Mouse (Mus musculus) hindbrain, embryonic 14.5 days (tissue): ENCODE measurements around the gene Wfikkn2. TPM values are rescaled to one million over a fixed set of nuclear protein-coding genes. Genes with fewer than 3 reads are reported as not detected.
"Not testable (repeated sequence)": the region's sequence is repeated elsewhere in the genome, so short reads cannot be mapped to it uniquely, and the experiment has no call there.

Experiments used
- ATAC-seq: fragments of 200-750 bp; cut with Nextera tagmentation; 2 replicates; pipeline ENCODE4 v1.8.0; 2017; ENCODE audit warnings: moderate number of reproducible peaks, mild to moderate bottlenecking, moderate TSS enrichment, moderate library complexity; ENCODE audit not compliant: low FRiP score
- DNase-seq: peaks from one replicate; pipeline ENCODE4 v3.0.0-alpha.2; 2015; ENCODE audit warnings: low spot score
- H3K27ac ChIP-seq: fragments of 300-500 bp; sonication (generic); 2 replicates; pipeline ENCODE4 v1.5.1; 2014; ENCODE audit warnings: mild to moderate bottlenecking, moderate library complexity
- H3K27me3 ChIP-seq: fragments of 300-500 bp; sonication (generic); 2 replicates; pipeline ENCODE4 v1.6.1; 2014; ENCODE audit warnings: mild to moderate bottlenecking, low read length, mixed read lengths; ENCODE audit not compliant: control insufficient read depth, insufficient read depth
- H3K36me3 ChIP-seq: fragments of 300-500 bp; sonication (generic); replicated peaks from 2 replicates; pipeline ENCODE4 v1.6.1; 2014; ENCODE audit not compliant: control insufficient read depth, insufficient read depth
- H3K4me1 ChIP-seq: fragments of 300-500 bp; sonication (generic); replicated peaks from 2 replicates; pipeline ENCODE4 v1.6.1; 2014; ENCODE audit warnings: antibody characterized with exemption, low read length, mixed read lengths; ENCODE audit not compliant: control insufficient read depth, insufficient read depth
- H3K4me2 ChIP-seq: fragments of 300-500 bp; sonication (generic); replicated peaks from 2 replicates; pipeline ENCODE4 v1.6.1; 2014; ENCODE audit warnings: mild to moderate bottlenecking, moderate library complexity
- H3K4me3 ChIP-seq: fragments of 300-500 bp; sonication (generic); replicated peaks from 2 replicates; pipeline ENCODE4 v1.5.1; 2014; ENCODE audit warnings: mild to moderate bottlenecking, low read length
- H3K9ac ChIP-seq: fragments of 300-500 bp; sonication (generic); 2 replicates; pipeline ENCODE4 v1.6.1; 2014
- H3K9me3 ChIP-seq: fragments of 300-500 bp; sonication (generic); 2 replicates; pipeline ENCODE4 v1.6.1; 2016; ENCODE audit warnings: low read length; ENCODE audit not compliant: control insufficient read depth
- WGBS: fragments of 180-500 bp; shearing (Covaris S2); extraction: QIAGEN DNeasy Blood & Tissue Kit; methylation state at CpG from one replicate; pipeline ENCODE4 v1.1.7; 2014; 5-methylcytosine and 5-hydroxymethylcytosine counted together
- polyA plus RNA-seq: library from polyadenylated mRNA; unstranded; fragments of >200 nt; fragmentation: Nextera tagmentation; extraction: Ambion mirVana; gene quantifications from 2 replicates; pipeline ENCODE4 v1.2.1, GENCODE M21; 2014

Gene Wfikkn2
- polyA plus RNA-seq, 1 experiment from 2014 or later = 6.8 TPM

DNA sequence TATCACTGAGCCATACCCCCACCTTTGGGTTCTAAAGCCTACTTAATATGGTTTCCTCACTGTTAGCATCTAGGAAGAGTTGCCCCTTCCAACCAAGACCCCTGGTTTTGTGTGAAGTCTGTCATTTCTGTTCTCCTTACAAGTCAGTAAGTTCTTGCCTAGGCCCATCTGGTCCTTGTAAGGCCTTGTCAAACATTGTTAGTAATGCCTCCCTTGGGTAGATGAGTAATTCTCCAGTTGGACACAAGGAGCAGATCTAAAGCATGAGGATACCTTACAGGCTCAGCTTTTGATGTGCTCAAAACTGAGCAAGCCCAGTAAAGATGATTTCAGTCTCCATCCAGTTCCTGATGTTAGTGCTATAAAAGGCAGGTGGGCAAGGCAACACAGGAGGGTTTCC, 23.0 kb upstream of the Wfikkn2 start:
- Histone ChIP-seq H3K36me3 (no peaks in the 10 kb centered on the region), H3K27ac (no peak overlapping the region), H3K27me3 (no peaks in the 10 kb centered on the region), H3K4me2 (no peak overlapping the region), H3K9ac (no peak overlapping the region), H3K9me3 (no peaks in the 10 kb centered on the region), H3K4me3 (no peak overlapping the region), H3K4me1 (no peaks in the 10 kb centered on the region; the same call in 1 of the 2 replicates)
- no peak for ATAC-seq
- no peak for DNase-seq

DNA sequence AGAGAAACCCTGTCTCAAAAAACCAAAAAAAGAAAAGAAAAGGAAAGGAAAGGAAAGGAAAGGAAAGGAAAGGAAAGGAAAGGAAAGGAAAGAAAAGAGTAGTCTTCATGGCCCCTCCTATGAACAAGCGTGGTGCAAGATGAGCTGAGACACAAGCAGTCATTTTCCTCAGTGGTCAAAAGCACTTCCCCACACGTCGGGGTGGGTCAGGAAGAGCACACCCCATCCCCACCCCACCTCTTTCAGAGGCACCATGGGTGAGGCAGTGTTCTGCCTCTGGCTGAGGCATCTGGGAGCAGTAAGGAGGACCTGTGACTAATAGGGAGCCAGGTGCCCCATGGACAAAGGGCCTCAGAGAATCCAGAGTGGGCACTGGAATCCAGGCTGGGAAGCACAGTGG, 20.4 kb upstream of the Wfikkn2 start:
- not testable (repeated sequence) for H3K36me3 ChIP-seq, ATAC-seq, H3K4me3 ChIP-seq, H3K27ac ChIP-seq, H3K4me1 ChIP-seq, H3K9ac ChIP-seq, DNase-seq, H3K9me3 ChIP-seq, H3K27me3 ChIP-seq, H3K4me2 ChIP-seq
- 70% methylated on average over 3 of the region's 3 CpGs for WGBS

DNA sequence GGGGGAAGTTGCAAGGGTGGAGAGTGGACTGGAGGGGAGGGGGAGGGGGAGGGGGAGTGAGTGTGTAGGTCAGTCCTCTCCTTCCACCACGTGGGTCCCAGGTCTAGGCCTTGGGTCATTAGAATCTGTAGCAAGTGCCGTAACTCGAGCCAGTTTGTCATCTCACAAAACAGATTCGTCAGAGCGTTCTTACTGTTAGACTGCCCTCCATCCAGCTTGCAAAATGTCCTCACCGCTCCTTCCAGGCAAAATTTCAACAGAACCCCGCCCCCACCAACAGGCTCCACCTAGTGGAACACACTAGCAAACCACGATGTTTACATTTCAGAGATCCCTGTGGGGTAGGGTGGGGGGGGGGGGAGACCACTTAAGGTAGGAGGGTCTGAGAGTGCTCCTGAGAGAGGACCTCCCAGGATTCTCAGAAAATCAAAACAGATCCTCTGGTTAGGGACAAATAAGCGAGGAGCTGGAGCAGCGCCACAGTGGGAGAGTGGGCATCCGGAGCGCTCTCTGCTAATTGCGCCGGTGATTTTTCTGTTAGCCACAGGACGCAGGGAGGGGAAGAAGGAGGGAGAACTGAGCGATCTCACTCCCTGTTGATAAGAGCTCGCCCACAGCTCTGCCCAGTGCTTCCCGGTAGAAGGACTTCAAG, 19.5 kb upstream of the Wfikkn2 start:
- 0 out of 2 replicates have a peak, but pooled peaks have one; percentile 53 for ATAC-seq
- Histone ChIP-seq H3K9ac (peak overlapping the region; percentile 26), H3K9me3 (no peaks in the 10 kb centered on the region), H3K4me1 (no peaks in the 10 kb centered on the region; the same call in 1 of the 2 replicates), H3K36me3 (no peaks in the 10 kb centered on the region), H3K27ac (no peak overlapping the region; the same call in 1 of the 2 replicates), H3K4me2 (peak overlapping the region; percentile 51), H3K4me3 (peak overlapping the region; percentile 25), H3K27me3 (no peaks in the 10 kb centered on the region)
- DNase-seq = peak; percentile 68
- WGBS = 2% methylated on average over 18 of the region's 18 CpGs

DNA sequence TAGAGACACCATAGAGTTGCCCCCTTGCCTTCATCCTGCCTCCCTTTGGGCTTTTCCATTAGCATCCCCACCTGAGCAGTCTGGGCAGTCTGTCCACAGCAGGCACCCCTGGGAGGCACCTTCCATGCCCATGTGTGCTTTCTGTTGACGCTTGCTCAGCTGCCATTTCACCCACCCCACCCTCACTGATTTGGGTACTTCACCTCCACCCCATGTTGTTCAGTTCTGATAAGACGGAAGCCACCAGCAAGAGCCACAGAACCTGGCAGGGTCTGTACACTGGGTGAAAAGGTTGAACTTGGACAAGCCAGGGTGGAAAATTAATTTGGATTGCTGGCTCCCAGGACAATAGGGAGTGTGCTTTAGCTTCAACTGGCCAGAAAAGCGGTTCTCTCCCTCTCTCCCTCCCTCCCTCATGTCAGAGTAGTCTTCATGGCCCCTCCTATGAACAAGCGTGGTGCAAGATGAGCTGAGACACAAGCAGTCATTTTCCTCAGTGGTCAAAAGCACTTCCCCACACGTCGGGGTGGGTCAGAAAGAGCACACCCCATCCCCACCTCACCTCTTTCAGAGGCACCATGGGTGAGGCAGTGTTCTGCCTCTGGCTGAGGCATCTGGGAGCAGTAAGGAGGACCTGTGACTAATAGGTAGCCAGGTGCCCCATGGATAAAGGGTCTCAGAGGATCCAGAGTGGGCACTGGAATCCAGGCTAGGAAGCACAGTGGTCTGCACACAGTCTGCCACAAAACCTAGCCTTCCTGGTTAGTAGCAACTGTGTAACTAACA, 16.0 kb upstream of the Wfikkn2 start:
- ATAC-seq = no peak
- no peaks in the 10 kb centered on the region for H3K27me3 ChIP-seq
- 68% methylated on average over 6 of the region's 6 CpGs for WGBS
- H3K4me3 ChIP-seq = no peak overlapping the region
- no peak overlapping the region for H3K27ac ChIP-seq
- no peak overlapping the region for H3K4me2 ChIP-seq
- H3K9me3 ChIP-seq = no peaks in the 10 kb centered on the region
- no peaks in the 10 kb centered on the region for H3K36me3 ChIP-seq
- no peak for DNase-seq
- H3K9ac ChIP-seq = no peak overlapping the region
- H3K4me1 ChIP-seq = no peaks in the 10 kb centered on the region; the same call in 1 of the 2 replicates

DNA sequence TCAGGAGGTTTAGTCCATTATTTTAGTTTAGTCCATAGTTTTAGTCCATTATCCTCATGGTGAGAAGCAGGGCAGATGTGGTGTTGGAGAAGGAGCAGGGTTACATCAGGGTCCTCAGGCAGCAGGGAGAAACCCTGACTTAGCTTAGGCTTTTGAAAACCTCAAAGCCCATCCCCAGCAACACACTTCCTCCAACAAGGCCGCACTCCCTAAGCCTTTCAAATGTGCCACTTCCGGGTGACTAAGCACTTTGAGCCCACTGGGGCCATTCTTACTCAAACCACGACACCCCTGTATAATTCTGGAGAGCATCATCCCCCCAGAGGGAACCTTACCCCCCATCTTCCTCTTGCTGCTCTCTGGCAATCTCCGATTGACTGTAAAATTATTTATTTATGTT, 14.0 kb upstream of the Wfikkn2 start:
- H3K4me3 ChIP-seq = no peak overlapping the region
- H3K9me3 ChIP-seq = no peaks in the 10 kb centered on the region
- no peaks in the 10 kb centered on the region for H3K27me3 ChIP-seq
- WGBS = 46% methylated on average over 4 of the region's 4 CpGs
- ATAC-seq = no peak
- no peak overlapping the region for H3K27ac ChIP-seq
- no peak overlapping the region for H3K9ac ChIP-seq
- no peaks in the 10 kb centered on the region for H3K4me1 ChIP-seq
- no peak overlapping the region for H3K4me2 ChIP-seq
- H3K36me3 ChIP-seq = no peaks in the 10 kb centered on the region
- no peak for DNase-seq

DNA sequence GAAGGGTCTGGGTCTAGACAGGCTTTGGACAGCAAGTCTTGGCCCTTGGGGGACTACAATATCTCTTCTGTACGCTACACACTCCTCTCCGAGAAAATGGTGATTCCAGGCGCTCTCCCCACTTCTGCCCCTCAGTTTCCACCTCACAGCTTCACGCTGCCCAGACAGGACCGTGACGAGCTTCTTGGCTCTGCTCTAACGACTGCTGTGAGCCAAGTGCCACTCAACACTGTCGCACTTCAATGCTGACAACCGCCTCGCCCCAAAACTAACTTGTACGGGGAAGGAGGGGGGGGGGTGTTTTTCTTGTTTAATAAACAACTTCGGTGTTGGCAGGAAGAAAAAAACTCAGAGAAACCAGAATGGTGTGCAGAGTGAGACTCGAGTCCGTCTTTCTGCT, 12.2 kb upstream of the Wfikkn2 start:
- H3K27ac ChIP-seq = no peak overlapping the region
- H3K4me3 ChIP-seq = no peak overlapping the region
- H3K4me1 ChIP-seq = no peaks in the 10 kb centered on the region
- ATAC-seq (no peak), DNase-seq (no peak)
- no peak overlapping the region for H3K9ac ChIP-seq
- WGBS = 66% methylated on average over 14 of the region's 14 CpGs
- H3K27me3 ChIP-seq = no peaks in the 10 kb centered on the region
- H3K9me3 ChIP-seq = no peaks in the 10 kb centered on the region
- H3K4me2 ChIP-seq = no peak overlapping the region
- H3K36me3 ChIP-seq = no peaks in the 10 kb centered on the region

DNA sequence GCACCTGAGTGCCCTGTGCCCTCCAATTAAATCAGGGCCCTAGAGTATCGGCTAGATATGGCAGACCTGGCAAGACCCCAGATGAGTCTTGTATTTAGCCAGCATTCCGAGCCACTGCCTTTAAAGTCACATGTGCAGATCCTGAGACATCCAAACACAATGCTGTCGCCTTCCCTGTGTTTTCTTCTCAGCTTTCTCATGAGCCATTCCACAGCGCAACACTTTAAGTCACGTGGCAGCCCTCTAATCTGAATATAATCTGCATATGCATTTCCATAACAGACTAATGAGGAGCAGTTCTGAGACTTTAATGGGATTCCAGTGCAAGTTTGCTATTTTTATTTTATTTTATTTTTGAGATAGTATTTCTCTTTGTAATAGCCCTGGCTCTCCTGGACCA, 9.9 kb upstream of the Wfikkn2 start:
- WGBS = 56% methylated on average over 5 of the region's 5 CpGs

DNA sequence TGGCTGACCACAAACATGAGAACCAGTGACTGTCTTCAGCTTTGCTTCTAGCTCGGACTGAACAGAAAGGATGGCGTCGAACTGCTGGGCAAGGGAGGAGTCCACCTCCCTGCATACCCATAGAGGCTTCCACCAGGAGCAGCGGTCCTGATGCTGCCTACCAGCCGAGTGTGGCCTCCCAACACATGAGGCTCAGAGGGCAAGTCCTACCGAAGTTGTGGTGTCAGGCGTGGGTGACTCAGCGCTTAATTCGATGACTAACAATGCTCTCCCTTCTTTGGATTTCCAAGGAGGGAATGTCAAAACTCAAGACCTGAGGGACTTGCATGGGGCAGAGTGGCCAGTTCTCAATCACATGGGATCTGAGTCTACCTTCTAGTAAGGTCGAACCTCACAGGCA, 7.9 kb upstream of the Wfikkn2 start:
- no peaks in the 10 kb centered on the region for H3K36me3 ChIP-seq
- no peak for DNase-seq
- no peaks in the 10 kb centered on the region for H3K9me3 ChIP-seq
- no peak overlapping the region for H3K27ac ChIP-seq
- H3K4me2 ChIP-seq = no peak overlapping the region
- no peak overlapping the region for H3K4me3 ChIP-seq
- WGBS = 92% methylated on average over 10 of the region's 10 CpGs
- no peaks in the 10 kb centered on the region for H3K27me3 ChIP-seq
- no peaks in the 10 kb centered on the region for H3K4me1 ChIP-seq
- H3K9ac ChIP-seq = no peak overlapping the region
- ATAC-seq = no peak

More for the DNA sequence above, 9.9 kb upstream of the Wfikkn2 start:
- H3K9me3 ChIP-seq = no peaks in the 10 kb centered on the region
- no peaks in the 10 kb centered on the region for H3K27me3 ChIP-seq
- no peaks in the 10 kb centered on the region for H3K4me1 ChIP-seq
- DNase-seq (no peak), ATAC-seq (no peak)
- H3K9ac ChIP-seq = no peak overlapping the region
- H3K4me3 ChIP-seq = no peak overlapping the region
- no peaks in the 10 kb centered on the region for H3K36me3 ChIP-seq
- H3K4me2 ChIP-seq = no peak overlapping the region
- H3K27ac ChIP-seq = no peak overlapping the region

DNA sequence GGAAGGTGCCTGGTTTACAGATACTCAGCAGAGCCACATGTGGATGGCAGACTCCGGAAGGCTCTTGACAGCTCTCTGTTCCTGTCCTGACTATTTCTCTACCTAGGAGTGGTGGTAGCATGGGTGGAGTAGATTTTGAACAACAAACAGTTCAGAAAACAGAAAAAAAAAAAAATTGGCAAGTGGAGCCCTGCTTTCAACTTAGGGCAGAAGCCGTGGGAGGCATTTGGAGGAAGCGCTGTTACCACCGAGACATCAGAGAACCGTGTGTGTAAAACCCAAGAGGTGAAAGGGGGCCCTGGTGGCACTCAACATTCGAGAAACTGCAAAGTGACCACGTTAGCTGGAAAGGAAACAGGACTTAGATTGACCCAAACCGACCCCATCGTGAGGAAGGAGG, 7.4 kb upstream of the Wfikkn2 start:
- H3K27me3 ChIP-seq = no peaks in the 10 kb centered on the region
- H3K4me3 ChIP-seq = no peak overlapping the region
- DNase-seq = no peak
- 86% methylated on average over 9 of the region's 9 CpGs for WGBS
- no peaks in the 10 kb centered on the region for H3K4me1 ChIP-seq
- no peak overlapping the region for H3K27ac ChIP-seq
- ATAC-seq = no peak
- no peaks in the 10 kb centered on the region for H3K9me3 ChIP-seq
- no peaks in the 10 kb centered on the region for H3K36me3 ChIP-seq
- no peak overlapping the region for H3K9ac ChIP-seq
- no peak overlapping the region for H3K4me2 ChIP-seq
